Mouse (Mus musculus) spleen, adult 2 months (tissue): ENCODE results near the gene Gabrp. TPM values are rescaled to one million over a fixed set of nuclear protein-coding genes. Genes with fewer than 3 reads are reported as not detected.

Experiments used
- DNase-seq, 2 experiments: peaks; one replicate each; pipeline versions ENCODE4 v3.0.0 to v3.0.0-alpha.2; 2012 to 2021; ENCODE audit warnings: low spot score in 2 of 2, low read depth in 1 of 2
- H3K27ac ChIP-seq: fragments of 200-500 bp; 2 replicates; pipeline ENCODE4 v1.5.1; 2012; ENCODE audit warnings: low read length, inconsistent platforms; ENCODE audit not compliant: insufficient read depth
- H3K27me3 ChIP-seq: fragments of 200-500 bp; 2 replicates; pipeline ENCODE4 v1.6.1; 2012; ENCODE audit warnings: mild to moderate bottlenecking, moderate library complexity, low read length, inconsistent platforms; ENCODE audit not compliant: control insufficient read depth, insufficient read depth
- H3K36me3 ChIP-seq: fragments of 200-500 bp; 2 replicates; pipeline ENCODE4 v1.6.1; 2012; ENCODE audit warnings: mild to moderate bottlenecking, low read length, inconsistent platforms; ENCODE audit not compliant: control insufficient read depth, insufficient read depth
- H3K4me1 ChIP-seq: fragments of 200-500 bp; 2 replicates; pipeline ENCODE4 v1.6.1; 2011; ENCODE audit warnings: inconsistent platforms; ENCODE audit not compliant: control insufficient read depth, insufficient read depth, insufficient read length
- H3K4me3 ChIP-seq: fragments of 200-500 bp; 2 replicates; pipeline ENCODE4 v1.5.1; 2011; ENCODE audit warnings: mild to moderate bottlenecking, inconsistent platforms; ENCODE audit not compliant: insufficient read depth, insufficient read length; ENCODE audit errors: extremely low read depth
- CTCF ChIP-seq: fragments of 200-500 bp; IDR thresholded peaks from 2 replicates; pipeline ENCODE4 v1.5.1; 2011; ENCODE audit warnings: mild to moderate bottlenecking, inconsistent platforms; ENCODE audit not compliant: insufficient read depth, insufficient read length, insufficient replicate concordance; ENCODE audit errors: extremely low read depth
- POLR2A ChIP-seq: fragments of 200-500 bp; IDR thresholded peaks from 2 replicates; pipeline ENCODE4 v1.6.1; 2011; ENCODE audit warnings: low read depth, low read length, inconsistent platforms
- WGBS: fragments of 180-500 bp; shearing (Covaris S2); methylation state at CpG from one replicate; pipeline ENCODE4 v1.1.7; 2018; 5-methylcytosine and 5-hydroxymethylcytosine counted together
- polyA plus RNA-seq: library from polyadenylated mRNA; depleted of rRNA; stranded (reverse); fragments of >200 nt; gene quantifications from 2 replicates; pipeline ENCODE4 v1.2.3, GENCODE M21; 2012

The Gabrp gene
- polyA plus RNA-seq, 1 experiment: not detected

GRCm38 (mm10) chr11:33592826-33593225 lies 14.1 kb upstream of the Gabrp start:
- Histone ChIP-seq H3K4me1 (no peaks in the 10 kb centered on the region), H3K36me3 (no peaks in the 10 kb centered on the region), H3K4me3 (no peak overlapping the region), H3K27ac (no peak overlapping the region), H3K27me3 (no peaks in the 10 kb centered on the region)
- TF ChIP-seq CTCF: no peak
- TF ChIP-seq POLR2A: no peak
- WGBS: 78% methylated on average over 4 of the region's 4 CpGs
- DNase-seq: no peak

- Histone ChIP-seq H3K27me3 (no peaks in the 10 kb centered on the region), H3K4me3 (no peak overlapping the region), H3K4me1 (no peaks in the 10 kb centered on the region), H3K36me3 (no peaks in the 10 kb centered on the region), H3K27ac (no peak overlapping the region)
- WGBS: 87% methylated on average over 3 of the region's 3 CpGs
- no peak for DNase-seq
- TF ChIP-seq POLR2A: no peak
- no peak for TF ChIP-seq CTCF
These were observed 12.0 kb upstream of the Gabrp start for GRCm38 (mm10) chr11:33590771-33591170.

- no peaks in the 10 kb centered on the region for H3K27me3 ChIP-seq
- H3K4me1 ChIP-seq: no peaks in the 10 kb centered on the region
- H3K27ac ChIP-seq: no peak overlapping the region
- no peaks in the 10 kb centered on the region for H3K36me3 ChIP-seq
- H3K4me3 ChIP-seq: no peak overlapping the region
- 76% methylated on average over 6 of the region's 6 CpGs for WGBS
- TF ChIP-seq POLR2A (no peak), CTCF (no peak)
- no peak for DNase-seq
These were observed 7.9 kb upstream of the Gabrp start for GRCm38 (mm10) chr11:33586614-33587013.

GRCm38 (mm10) chr11:33579621-33580020 lies 862 bp upstream of the Gabrp start:
- WGBS: 23% methylated on average over 3 of the region's 3 CpGs

GRCm38 (mm10) chr11:33574944-33575343 lies 3.8 kb downstream of the Gabrp start:
- Histone ChIP-seq H3K27me3 (no peaks in the 10 kb centered on the region), H3K36me3 (no peaks in the 10 kb centered on the region), H3K4me3 (no peak overlapping the region), H3K4me1 (no peaks in the 10 kb centered on the region), H3K27ac (no peak overlapping the region)
- no peak for TF ChIP-seq POLR2A
- TF ChIP-seq CTCF: no peak
- no peak for DNase-seq
- WGBS: 84% methylated on average over 3 of the region's 3 CpGs

More at GRCm38 (mm10) chr11:33579621-33580020, 862 bp upstream of the Gabrp start:
- H3K4me1 ChIP-seq: no peaks in the 10 kb centered on the region
- H3K4me3 ChIP-seq: no peak overlapping the region
- no peak for DNase-seq
- H3K27me3 ChIP-seq: no peaks in the 10 kb centered on the region
- H3K36me3 ChIP-seq: no peaks in the 10 kb centered on the region
- H3K27ac ChIP-seq: no peak overlapping the region
- no peak for TF ChIP-seq POLR2A
- TF ChIP-seq CTCF: no peak

- Histone ChIP-seq H3K4me3 (no peak overlapping the region), H3K27me3 (no peaks in the 10 kb centered on the region), H3K27ac (no peak overlapping the region), H3K36me3 (no peaks in the 10 kb centered on the region), H3K4me1 (no peaks in the 10 kb centered on the region)
- TF ChIP-seq POLR2A (no peak), CTCF (no peak)
- DNase-seq: no peak
These were observed 8.3 kb downstream of the Gabrp start for GRCm38 (mm10) chr11:33570413-33570812.

- Histone ChIP-seq H3K27ac (no peak overlapping the region), H3K36me3 (no peaks in the 10 kb centered on the region), H3K4me3 (no peak overlapping the region), H3K4me1 (no peaks in the 10 kb centered on the region), H3K27me3 (no peaks in the 10 kb centered on the region)
- 84% methylated on average over 2 of the region's 2 CpGs for WGBS
- TF ChIP-seq CTCF (no peak), POLR2A (no peak)
- DNase-seq: no peak
These were observed 14.8 kb downstream of the Gabrp start for GRCm38 (mm10) chr11:33563921-33564320.
